Mouse (Mus musculus): ENCODE results near the gene Xpnpep3.

The Xpnpep3 gene

DNA sequence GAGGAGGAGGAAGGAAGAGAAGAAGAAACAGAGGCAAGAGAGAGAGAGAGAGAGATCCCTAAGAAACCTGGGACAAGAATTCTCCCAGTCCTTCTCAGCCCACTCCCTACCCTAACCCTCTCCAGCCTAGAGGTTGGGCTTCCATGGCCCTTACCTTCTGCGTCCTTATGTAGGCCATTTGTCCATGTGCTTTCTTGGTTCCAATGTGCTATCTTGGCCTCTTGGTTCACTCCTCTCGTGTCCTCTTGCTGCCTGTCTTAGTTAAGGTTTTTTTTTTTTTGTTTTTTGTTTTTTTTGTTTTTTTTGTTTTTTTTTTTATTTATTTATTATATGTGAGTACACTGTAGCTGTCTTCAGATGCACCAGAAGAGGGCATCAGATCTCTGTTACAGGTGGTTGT is 83.0 kb downstream of the Xpnpep3 start:
- peak; percentile 61 for DNase-seq

DNA sequence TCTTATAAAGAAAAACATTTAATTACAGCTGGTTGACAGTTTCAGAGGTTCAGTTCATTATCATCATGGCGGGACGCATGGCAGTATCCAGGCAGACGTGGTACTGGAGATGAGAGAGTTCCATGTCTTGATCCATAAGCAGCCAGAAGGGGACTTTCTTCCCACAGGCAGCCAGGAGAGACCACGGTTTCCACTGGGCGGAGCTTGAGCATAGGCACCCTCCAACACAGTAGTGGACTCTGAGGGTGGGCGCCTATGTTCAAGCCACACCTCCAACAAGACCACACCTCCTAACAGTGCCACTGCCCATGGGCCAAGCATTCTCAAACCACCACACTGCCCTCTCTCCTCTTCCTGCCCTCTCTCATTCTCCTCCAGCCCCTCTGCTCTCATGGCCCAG is 83.8 kb downstream of the Xpnpep3 start:
- DNase-seq: peak; percentile 81

DNA sequence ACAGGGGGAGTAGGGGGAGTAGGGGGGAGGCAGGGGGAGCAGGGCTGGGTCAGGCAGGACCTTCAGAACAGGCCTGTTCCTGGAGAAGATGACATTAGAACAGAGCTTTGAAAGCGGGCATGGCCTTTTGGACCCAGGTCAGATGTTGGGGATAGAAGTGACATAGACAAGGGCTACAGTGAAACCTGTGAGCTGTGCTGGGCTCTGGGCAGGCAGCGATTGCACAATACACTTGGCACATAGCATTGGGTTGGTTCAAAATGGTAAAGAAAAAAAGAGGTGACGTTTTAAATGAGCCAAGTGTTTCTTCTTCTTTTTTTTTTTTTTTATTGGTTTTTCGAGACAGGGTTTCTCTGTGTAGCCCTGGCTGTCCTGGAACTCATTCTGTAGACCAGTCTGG is 85.5 kb downstream of the Xpnpep3 start:
- no peak for DNase-seq

DNA sequence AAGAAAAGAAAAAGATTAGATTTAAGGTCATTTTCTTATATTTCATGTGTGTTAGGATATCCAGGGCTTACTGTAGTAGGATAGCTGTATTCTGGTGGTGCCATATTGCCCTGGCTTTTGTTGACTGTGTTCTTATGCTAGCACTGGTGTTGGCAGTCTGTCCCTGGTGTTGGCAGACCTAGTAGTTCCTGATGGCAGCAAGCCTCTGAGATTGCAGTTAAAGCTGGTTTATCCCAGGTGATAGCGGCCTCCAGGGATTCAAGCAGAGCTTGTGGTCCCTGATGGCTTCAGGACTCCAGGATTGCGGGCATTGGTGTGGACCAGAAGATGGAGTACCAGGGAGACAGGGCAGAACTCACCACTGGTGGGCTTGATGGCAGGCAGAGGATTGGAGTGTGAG is 103.5 kb downstream of the Xpnpep3 start:
- peak; percentile 87 for DNase-seq

DNA sequence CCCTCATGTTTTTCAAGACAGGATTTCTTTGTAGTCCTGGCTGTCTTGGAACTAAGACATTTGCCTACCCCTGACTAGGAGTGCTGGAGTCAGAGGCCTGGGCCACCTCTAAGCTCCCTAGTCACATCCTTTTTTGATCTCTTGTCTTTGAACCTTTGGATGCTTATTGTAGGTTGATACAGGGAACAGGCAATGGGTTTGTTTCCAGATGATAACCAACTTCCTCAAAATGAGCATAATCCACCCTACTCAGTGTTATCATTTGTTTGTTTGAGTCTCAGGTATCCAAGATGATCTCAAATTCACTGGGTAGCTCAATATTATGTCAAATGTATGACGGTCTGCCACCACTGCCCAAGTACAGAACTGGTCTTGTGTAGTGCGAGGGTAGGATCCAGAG is 104.1 kb downstream of the Xpnpep3 start:
- peak; percentile 61 for DNase-seq
